Mouse (Mus musculus) limb, embryonic 11.5 days (tissue): ENCODE measurements around the gene Ltv1. TPM values are rescaled to one million over a fixed set of nuclear protein-coding genes. Genes with fewer than 3 reads are reported as not detected.

Experiments
- ATAC-seq: fragments of 200-750 bp; cut with Nextera tagmentation; 2 replicates; pipeline ENCODE4 v1.8.0; 2017; ENCODE audit warnings: low read depth; ENCODE audit not compliant: insufficient number of reproducible peaks, low FRiP score, low TSS enrichment
- DNase-seq: peaks from one replicate; pipeline ENCODE4 v3.0.0-alpha.2; 2015; ENCODE audit warnings: low spot score
- H3K27ac ChIP-seq: fragments of 300-500 bp; sonication (generic); replicated peaks from 2 replicates; pipeline ENCODE4 v1.5.1; 2014; ENCODE audit warnings: low read depth, mild to moderate bottlenecking, low read length
- H3K27me3 ChIP-seq: fragments of 300-500 bp; sonication (generic); 2 replicates; pipeline ENCODE4 v1.6.1; 2014; ENCODE audit warnings: mild to moderate bottlenecking, low read length, mixed read lengths; ENCODE audit not compliant: control insufficient read depth, insufficient read depth
- H3K36me3 ChIP-seq: fragments of 300-500 bp; sonication (generic); 2 replicates; pipeline ENCODE4 v1.6.1; 2014; ENCODE audit warnings: mild to moderate bottlenecking, low read length, moderate library complexity, mixed read lengths; ENCODE audit not compliant: control insufficient read depth, insufficient read depth
- H3K4me1 ChIP-seq: fragments of 300-500 bp; sonication (generic); 2 replicates; pipeline ENCODE4 v1.6.1; 2014; ENCODE audit warnings: low read length, mixed read lengths; ENCODE audit not compliant: control insufficient read depth, insufficient read depth
- H3K4me2 ChIP-seq: fragments of 300-500 bp; sonication (generic); 2 replicates; pipeline ENCODE4 v1.6.1; 2014; ENCODE audit warnings: low read depth, mild to moderate bottlenecking, moderate library complexity; ENCODE audit not compliant: severe bottlenecking
- H3K4me3 ChIP-seq: fragments of 300-500 bp; sonication (generic); 2 replicates; pipeline ENCODE4 v1.5.1; 2014; ENCODE audit warnings: low read depth, low read length
- H3K9ac ChIP-seq: fragments of 300-500 bp; sonication (generic); 2 replicates; pipeline ENCODE4 v1.6.1; 2014; ENCODE audit warnings: mild to moderate bottlenecking, low read length
- H3K9me3 ChIP-seq: fragments of 300-500 bp; sonication (generic); 2 replicates; pipeline ENCODE4 v1.6.1; 2016; ENCODE audit warnings: low read length; ENCODE audit not compliant: control insufficient read depth
- WGBS: fragments of 180-500 bp; shearing (Covaris S2); extraction: QIAGEN DNeasy Blood & Tissue Kit; methylation state at CpG from one replicate; pipeline ENCODE4 v1.1.7; 2014; 5-methylcytosine and 5-hydroxymethylcytosine counted together
- polyA plus RNA-seq: library from polyadenylated mRNA; unstranded; fragments of >200 nt; fragmentation: Nextera tagmentation; extraction: Ambion mirVana; gene quantifications from 2 replicates; pipeline ENCODE4 v1.2.1, GENCODE M21; 2014

Ltv1 gene
- polyA plus RNA-seq, 1 experiment from 2014 or later, result 62.6 TPM

DNA sequence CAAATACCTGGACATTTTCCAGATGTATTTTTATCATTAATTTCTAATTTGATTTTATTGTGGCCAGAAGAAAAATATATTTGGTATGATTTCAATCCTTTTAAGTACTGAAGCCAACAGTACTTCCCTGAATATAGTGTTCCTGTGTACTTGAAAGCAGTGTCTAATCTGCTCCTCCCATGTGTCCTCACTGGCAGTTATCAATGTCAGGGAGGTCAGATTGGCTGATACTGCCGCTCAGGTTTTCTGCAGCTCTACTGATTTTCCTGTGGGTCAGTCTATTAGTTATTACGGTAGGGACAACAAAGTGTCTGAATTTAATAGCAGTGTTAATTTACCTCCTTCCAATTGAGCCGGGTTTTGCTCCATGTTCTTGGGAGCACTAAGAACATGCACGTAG lies 30.9 kb downstream of the Ltv1 start:
- no peak for DNase-seq
- Histone ChIP-seq H3K27ac (no peak overlapping the region), H3K27me3 (no peaks in the 10 kb centered on the region), H3K4me3 (no peak overlapping the region), H3K9me3 (no peaks in the 10 kb centered on the region), H3K9ac (no peak overlapping the region), H3K36me3 (no peaks in the 10 kb centered on the region), H3K4me2 (no peak overlapping the region), H3K4me1 (no peaks in the 10 kb centered on the region)
- no peak for ATAC-seq
- 68% methylated on average over 4 of the region's 4 CpGs for WGBS

DNA sequence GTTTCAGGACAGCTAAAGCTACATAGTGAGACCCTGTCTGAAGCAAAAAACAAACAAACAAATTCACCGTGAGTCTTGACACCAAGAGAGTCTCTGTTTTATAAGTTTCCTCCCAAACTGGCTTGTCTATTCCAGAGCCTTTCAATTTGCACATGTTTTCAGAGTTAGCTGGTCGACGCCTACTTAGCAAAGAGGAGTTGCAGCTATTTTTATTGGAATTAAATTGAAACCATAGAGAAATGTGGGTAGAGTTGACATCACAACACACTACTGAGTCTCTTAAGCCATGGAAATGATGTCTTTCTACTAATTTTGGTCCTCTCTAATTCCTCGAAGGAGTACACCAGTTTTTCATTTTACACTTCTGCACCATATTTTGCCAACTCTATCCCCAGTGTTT lies 32.1 kb downstream of the Ltv1 start:
- DNase-seq, result no peak

DNA sequence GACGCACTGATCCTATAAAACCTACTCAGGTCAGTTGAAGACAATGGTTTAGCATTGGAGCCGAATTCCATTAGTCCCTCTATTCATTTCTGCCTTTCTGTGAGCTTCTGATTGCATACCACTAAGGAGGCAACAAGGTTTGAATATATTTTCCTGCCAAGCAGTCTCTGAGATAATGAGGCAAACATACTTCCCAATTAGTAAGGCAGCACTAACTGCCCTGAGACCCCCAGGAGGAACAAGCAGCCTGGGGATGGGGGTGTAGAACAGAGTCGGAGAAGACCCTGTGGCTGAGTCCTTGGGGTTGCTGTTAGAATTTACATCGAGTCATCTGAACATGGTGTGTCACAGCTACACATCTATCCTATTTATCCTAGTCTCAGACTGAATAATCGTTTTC lies 37.6 kb downstream of the Ltv1 start:
- Histone ChIP-seq H3K27ac (no peak overlapping the region), H3K4me3 (no peak overlapping the region), H3K4me2 (no peak overlapping the region), H3K4me1 (no peaks in the 10 kb centered on the region), H3K9ac (no peak overlapping the region), H3K36me3 (no peaks in the 10 kb centered on the region), H3K27me3 (no peaks in the 10 kb centered on the region), H3K9me3 (no peaks in the 10 kb centered on the region)
- no peak for DNase-seq
- ATAC-seq, result no peak
- 80% methylated on average over 5 of the region's 5 CpGs for WGBS

More for the DNA sequence above, 32.1 kb downstream of the Ltv1 start:
- Histone ChIP-seq H3K27ac (no peak overlapping the region), H3K9me3 (no peaks in the 10 kb centered on the region), H3K4me2 (no peak overlapping the region), H3K9ac (no peak overlapping the region), H3K27me3 (no peaks in the 10 kb centered on the region), H3K4me1 (no peaks in the 10 kb centered on the region), H3K4me3 (no peak overlapping the region), H3K36me3 (no peaks in the 10 kb centered on the region)
- ATAC-seq, result no peak
- 85% methylated on average over 4 of the region's 4 CpGs for WGBS

DNA sequence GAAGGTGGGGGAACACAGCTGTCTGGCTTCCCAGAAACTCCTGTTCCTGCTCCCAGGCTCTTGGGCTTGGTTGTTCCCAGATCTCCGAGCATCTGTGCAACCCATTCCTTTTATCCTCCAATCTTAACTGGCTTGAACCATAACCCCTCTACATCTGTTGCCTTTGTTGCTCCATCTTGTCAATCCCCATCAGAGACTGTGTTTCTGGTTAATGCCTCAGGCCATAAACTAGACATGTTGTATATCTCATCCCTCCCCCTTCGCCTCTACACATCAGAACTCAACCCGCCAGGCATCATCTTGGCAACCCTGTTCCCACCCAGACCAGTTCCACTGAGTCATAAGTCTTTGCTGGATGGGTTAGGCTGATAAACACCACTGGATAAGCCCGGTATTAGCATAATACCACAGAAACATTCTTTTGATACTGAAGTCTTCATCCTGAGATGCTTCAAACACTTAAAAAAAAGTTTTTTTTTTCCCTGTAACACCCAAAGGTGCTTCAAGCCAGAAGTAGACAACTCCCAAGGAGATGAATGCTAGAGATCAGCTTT lies 40.1 kb downstream of the Ltv1 start:
- no peak overlapping the region for H3K4me2 ChIP-seq
- ATAC-seq (no peak), DNase-seq (no peak)
- H3K9ac ChIP-seq, result no peak overlapping the region
- no peaks in the 10 kb centered on the region for H3K27me3 ChIP-seq
- no peaks in the 10 kb centered on the region for H3K36me3 ChIP-seq
- no peaks in the 10 kb centered on the region for H3K4me1 ChIP-seq
- H3K27ac ChIP-seq, result no peak overlapping the region
- H3K4me3 ChIP-seq, result no peak overlapping the region
- 75% methylated on average over 4 of the region's 4 CpGs for WGBS
- H3K9me3 ChIP-seq, result no peaks in the 10 kb centered on the region

DNA sequence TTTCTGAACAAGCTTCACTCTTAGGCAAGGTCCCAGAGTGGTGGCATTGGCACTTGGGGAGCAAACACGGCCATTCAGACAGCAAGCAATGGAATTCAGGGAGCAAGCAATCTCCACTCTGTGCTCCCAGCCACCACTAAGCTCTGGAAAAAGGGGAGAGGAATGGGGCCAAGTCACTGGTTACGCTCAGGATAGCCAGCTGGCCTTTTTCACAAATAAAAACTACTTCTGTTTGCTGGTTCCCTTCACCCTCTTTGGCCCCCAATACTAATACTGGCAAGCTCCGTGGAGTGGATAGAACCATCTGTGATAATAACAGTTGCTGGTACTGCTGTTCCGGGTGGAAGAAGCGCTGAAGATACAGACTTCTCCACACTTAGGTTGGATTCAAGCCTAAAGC lies 41.6 kb downstream of the Ltv1 start:
- ATAC-seq (no peak), DNase-seq (no peak)
- WGBS, result 86% methylated on average over 5 of the region's 5 CpGs
- Histone ChIP-seq H3K27ac (no peak overlapping the region), H3K9ac (no peak overlapping the region), H3K4me1 (no peaks in the 10 kb centered on the region), H3K36me3 (no peaks in the 10 kb centered on the region), H3K4me3 (no peak overlapping the region), H3K27me3 (no peaks in the 10 kb centered on the region), H3K4me2 (no peak overlapping the region), H3K9me3 (no peaks in the 10 kb centered on the region)

DNA sequence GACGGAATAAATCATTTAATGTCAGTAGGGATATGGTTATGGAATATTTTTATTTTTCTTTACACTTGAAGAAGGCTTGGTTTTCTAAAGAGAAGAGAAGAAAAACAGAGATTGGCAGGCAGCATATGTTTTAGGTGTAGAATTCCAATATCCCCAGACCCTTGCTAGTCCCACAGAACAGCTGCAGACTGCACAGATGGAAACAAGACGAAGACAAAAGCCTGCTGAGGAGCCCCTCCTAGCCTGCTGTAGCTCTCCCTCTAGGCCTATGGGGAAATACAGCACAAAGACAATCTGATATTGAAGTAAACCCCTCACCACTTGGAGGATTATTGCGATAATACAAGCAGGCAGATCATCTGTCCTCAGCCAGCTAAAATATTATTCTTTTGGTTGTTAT lies 42.5 kb downstream of the Ltv1 start:
- H3K9ac ChIP-seq, result no peak overlapping the region
- no peaks in the 10 kb centered on the region for H3K36me3 ChIP-seq
- no peak overlapping the region for H3K4me2 ChIP-seq
- WGBS, result 79% methylated on average over 3 of the region's 3 CpGs
- no peaks in the 10 kb centered on the region for H3K9me3 ChIP-seq
- ATAC-seq (no peak; the same call in 1 of the 2 replicates), DNase-seq (no peak)
- H3K4me1 ChIP-seq, result no peaks in the 10 kb centered on the region
- H3K4me3 ChIP-seq, result no peak overlapping the region
- no peak overlapping the region for H3K27ac ChIP-seq
- no peaks in the 10 kb centered on the region for H3K27me3 ChIP-seq

DNA sequence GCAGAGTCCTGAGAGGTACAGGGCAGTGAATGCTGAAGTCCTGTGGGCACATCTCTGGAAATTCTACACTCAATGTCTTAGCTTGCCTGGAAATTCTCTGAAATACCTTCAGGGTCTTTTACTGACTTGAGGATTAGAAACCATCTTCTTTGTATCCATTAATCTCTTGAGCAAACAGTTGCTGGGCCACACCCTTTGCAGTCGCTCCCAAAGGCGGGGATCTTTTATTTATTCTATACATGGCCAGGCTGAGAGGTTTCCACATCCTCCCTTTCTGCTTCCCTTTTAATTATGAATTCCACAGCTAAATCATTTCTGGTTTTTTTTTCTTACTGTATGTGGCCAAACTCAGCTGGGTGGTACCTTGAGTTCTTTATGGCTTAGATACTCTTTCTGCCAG lies 52.5 kb downstream of the Ltv1 start:
- ATAC-seq (no peak), DNase-seq (no peak)
- Histone ChIP-seq H3K4me3 (no peak overlapping the region), H3K4me1 (no peaks in the 10 kb centered on the region), H3K36me3 (no peaks in the 10 kb centered on the region), H3K9me3 (no peaks in the 10 kb centered on the region), H3K4me2 (no peak overlapping the region), H3K27ac (no peak overlapping the region), H3K27me3 (no peaks in the 10 kb centered on the region), H3K9ac (no peak overlapping the region)
- 92% methylated on average over 2 of the region's 2 CpGs for WGBS

DNA sequence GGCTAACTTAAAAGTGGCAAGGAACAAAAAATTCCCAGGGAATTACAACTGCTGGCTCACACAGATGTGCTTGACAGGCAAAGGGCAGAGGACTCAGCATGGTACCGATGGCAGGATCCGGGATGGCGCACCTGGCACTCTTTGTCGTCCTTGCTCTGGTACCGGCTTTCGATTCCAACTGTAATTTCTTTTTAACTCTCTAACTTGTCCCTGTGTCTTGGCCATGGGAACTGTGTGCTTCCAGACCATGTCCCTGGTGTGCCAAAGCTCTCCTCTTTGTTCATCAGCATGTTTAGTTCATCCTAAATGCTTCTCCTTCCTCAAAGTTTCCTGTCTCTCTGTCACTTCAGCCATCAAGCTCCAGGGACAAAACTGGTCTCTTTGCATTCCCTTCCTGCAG lies 55.1 kb downstream of the Ltv1 start:
- ATAC-seq (no peak), DNase-seq (no peak)
- WGBS, result 93% methylated on average over 6 of the region's 6 CpGs
- no peak overlapping the region for H3K4me2 ChIP-seq
- H3K9ac ChIP-seq, result no peak overlapping the region
- H3K27ac ChIP-seq, result no peak overlapping the region
- H3K4me3 ChIP-seq, result no peak overlapping the region
- H3K36me3 ChIP-seq, result no peaks in the 10 kb centered on the region
- H3K27me3 ChIP-seq, result no peaks in the 10 kb centered on the region
- H3K4me1 ChIP-seq, result no peaks in the 10 kb centered on the region
- H3K9me3 ChIP-seq, result no peaks in the 10 kb centered on the region

DNA sequence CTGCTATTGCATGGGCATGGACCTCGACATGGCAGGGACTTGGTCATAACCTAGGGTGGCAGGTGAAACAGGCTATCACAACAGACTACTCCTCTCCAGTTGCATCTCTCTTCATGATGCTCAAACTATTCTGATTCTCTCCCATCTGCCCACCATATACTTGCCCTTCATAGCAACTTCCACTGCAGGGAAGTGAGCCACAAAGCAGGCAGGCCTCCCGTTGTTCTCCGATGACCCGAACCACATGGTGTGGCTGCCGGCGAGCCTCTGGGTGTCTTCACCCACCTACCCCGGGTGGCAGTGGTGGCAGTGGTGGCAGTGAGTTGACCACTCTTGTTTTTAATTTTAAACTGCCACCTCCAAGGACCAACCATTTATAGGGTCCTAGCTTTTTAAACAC lies 57.2 kb downstream of the Ltv1 start:
- Histone ChIP-seq H3K4me3 (no peak overlapping the region), H3K36me3 (no peaks in the 10 kb centered on the region), H3K4me1 (no peaks in the 10 kb centered on the region), H3K27me3 (no peaks in the 10 kb centered on the region), H3K9ac (no peak overlapping the region), H3K27ac (no peak overlapping the region), H3K4me2 (no peak overlapping the region), H3K9me3 (no peaks in the 10 kb centered on the region)
- WGBS, result 88% methylated on average over 7 of the region's 7 CpGs
- ATAC-seq (no peak), DNase-seq (no peak)
